Mouse (Mus musculus): ENCODE measurements around the gene Adh6b. TPM values are rescaled to one million over a fixed set of nuclear protein-coding genes. Genes with fewer than 3 reads are reported as not detected.
"Not testable (repeated sequence)": the region's sequence is repeated elsewhere in the genome, so short reads cannot be mapped to it uniquely, and the experiment has no call there.

Adh6b gene
- polyA plus RNA-seq, 1 experiment from 2014 or later: not detected

- H3K27ac ChIP-seq (ENCODE audit: low read depth): no peak overlapping the region
- no peak overlapping the region for H3K4me3 ChIP-seq (ENCODE audit: low read depth, low read length)
- WGBS: 53% methylated on average over 3 of the region's 3 CpGs
- no peak overlapping the region for H3K9ac ChIP-seq (ENCODE audit: low read length)
- H3K4me1 ChIP-seq (replicated peaks; ENCODE audit: control insufficient read depth, insufficient read depth, low read length): no peaks in the 10 kb centered on the region
- no peaks in the 10 kb centered on the region for H3K36me3 ChIP-seq (ENCODE audit: control insufficient read depth, insufficient read depth, low read length)
- no peak overlapping the region for H3K4me2 ChIP-seq (ENCODE audit: low read length)
- no peaks in the 10 kb centered on the region for H3K9me3 ChIP-seq (ENCODE audit: control insufficient read depth, low read length)
- ATAC-seq (replicated peaks; ENCODE audit: low FRiP score, low TSS enrichment, low read depth): no peak
- no peaks in the 10 kb centered on the region for H3K27me3 ChIP-seq (replicated peaks; ENCODE audit: control insufficient read depth, insufficient read depth, low read length)
- DNase-seq (ENCODE audit: low spot score): no peak
Observed at GRCm38 (mm10) chr3:138336104-138336754, 5.3 kb upstream of the Adh6b start.

GRCm38 (mm10) chr3:138347041-138347440 is 5.5 kb downstream of the Adh6b start:
- no peaks in the 10 kb centered on the region for H3K4me1 ChIP-seq (replicated peaks; ENCODE audit: control insufficient read depth, insufficient read depth, low read length)
- no peak overlapping the region for H3K9ac ChIP-seq (ENCODE audit: low read length)
- H3K27me3 ChIP-seq (replicated peaks; ENCODE audit: control insufficient read depth, insufficient read depth, low read length): no peaks in the 10 kb centered on the region
- no peak overlapping the region for H3K4me2 ChIP-seq (ENCODE audit: low read length)
- no peak for DNase-seq (ENCODE audit: low spot score)
- no peaks in the 10 kb centered on the region for H3K9me3 ChIP-seq (ENCODE audit: control insufficient read depth, low read length)
- no peaks in the 10 kb centered on the region for H3K36me3 ChIP-seq (ENCODE audit: control insufficient read depth, insufficient read depth, low read length)
- H3K27ac ChIP-seq (ENCODE audit: low read depth): no peak overlapping the region
- WGBS: 42% methylated on average over 3 of the region's 3 CpGs
- no peak overlapping the region for H3K4me3 ChIP-seq (ENCODE audit: low read depth, low read length)
- no peak for ATAC-seq (replicated peaks; ENCODE audit: low FRiP score, low TSS enrichment, low read depth)

GRCm38 (mm10) chr3:138352012-138352809 is 10.6 kb downstream of the Adh6b start:
- 90% methylated on average over 11 of the region's 11 CpGs for WGBS
- Histone ChIP-seq H3K36me3 (ENCODE audit: control insufficient read depth, insufficient read depth, low read length) (no peaks in the 10 kb centered on the region), H3K9me3 (ENCODE audit: control insufficient read depth, low read length) (no peaks in the 10 kb centered on the region), H3K27ac (ENCODE audit: low read depth) (no peak overlapping the region), H3K27me3 (replicated peaks; ENCODE audit: control insufficient read depth, insufficient read depth, low read length) (no peaks in the 10 kb centered on the region), H3K4me2 (ENCODE audit: low read length) (no peak overlapping the region), H3K4me1 (replicated peaks; ENCODE audit: control insufficient read depth, insufficient read depth, low read length) (no peaks in the 10 kb centered on the region), H3K9ac (ENCODE audit: low read length) (no peak overlapping the region), H3K4me3 (ENCODE audit: low read depth, low read length) (no peak overlapping the region)
- DNase-seq (ENCODE audit: low spot score) (no peak), ATAC-seq (replicated peaks; ENCODE audit: low FRiP score, low TSS enrichment, low read depth) (no peak)

GRCm38 (mm10) chr3:138358856-138359255 is 17.3 kb downstream of the Adh6b start:
- 80% methylated on average over 7 of the region's 7 CpGs for WGBS
- Histone ChIP-seq H3K4me2 (ENCODE audit: low read length) (no peak overlapping the region), H3K36me3 (ENCODE audit: control insufficient read depth, insufficient read depth, low read length) (no peaks in the 10 kb centered on the region), H3K27me3 (replicated peaks; ENCODE audit: control insufficient read depth, insufficient read depth, low read length) (no peaks in the 10 kb centered on the region), H3K4me1 (replicated peaks; ENCODE audit: control insufficient read depth, insufficient read depth, low read length) (no peaks in the 10 kb centered on the region), H3K9ac (ENCODE audit: low read length) (no peak overlapping the region), H3K9me3 (ENCODE audit: control insufficient read depth, low read length) (no peaks in the 10 kb centered on the region), H3K27ac (ENCODE audit: low read depth) (no peak overlapping the region), H3K4me3 (ENCODE audit: low read depth, low read length) (no peak overlapping the region)
- ATAC-seq (replicated peaks; ENCODE audit: low FRiP score, low TSS enrichment, low read depth) (no peak), DNase-seq (ENCODE audit: low spot score) (no peak)

- no peaks in the 10 kb centered on the region for H3K27me3 ChIP-seq (replicated peaks; ENCODE audit: control insufficient read depth, insufficient read depth, low read length)
- no peak overlapping the region for H3K9ac ChIP-seq (ENCODE audit: low read length)
- H3K27ac ChIP-seq (ENCODE audit: low read depth): no peak overlapping the region
- H3K4me1 ChIP-seq (replicated peaks; ENCODE audit: control insufficient read depth, insufficient read depth, low read length): no peaks in the 10 kb centered on the region
- ATAC-seq (replicated peaks; ENCODE audit: low FRiP score, low TSS enrichment, low read depth) (no peak), DNase-seq (ENCODE audit: low spot score) (no peak)
- H3K9me3 ChIP-seq (ENCODE audit: control insufficient read depth, low read length): no peaks in the 10 kb centered on the region
- WGBS: 80% methylated on average over 4 of the region's 4 CpGs
- no peak overlapping the region for H3K4me3 ChIP-seq (ENCODE audit: low read depth, low read length)
- H3K4me2 ChIP-seq (ENCODE audit: low read length): no peak overlapping the region
- H3K36me3 ChIP-seq (ENCODE audit: control insufficient read depth, insufficient read depth, low read length): no peaks in the 10 kb centered on the region
Observed at GRCm38 (mm10) chr3:138360721-138361120, 19.1 kb downstream of the Adh6b start.

GRCm38 (mm10) chr3:138362920-138363319 is 21.3 kb downstream of the Adh6b start:
- H3K27me3 ChIP-seq (replicated peaks; ENCODE audit: control insufficient read depth, insufficient read depth, low read length): no peaks in the 10 kb centered on the region
- no peak overlapping the region for H3K4me3 ChIP-seq (ENCODE audit: low read depth, low read length)
- DNase-seq (ENCODE audit: low spot score): no peak
- no peaks in the 10 kb centered on the region for H3K36me3 ChIP-seq (ENCODE audit: control insufficient read depth, insufficient read depth, low read length)
- 81% methylated on average over 2 of the region's 2 CpGs for WGBS
- ATAC-seq (replicated peaks; ENCODE audit: low FRiP score, low TSS enrichment, low read depth): no peak
- no peak overlapping the region for H3K9ac ChIP-seq (ENCODE audit: low read length)
- no peak overlapping the region for H3K4me2 ChIP-seq (ENCODE audit: low read length)
- H3K9me3 ChIP-seq (ENCODE audit: control insufficient read depth, low read length): no peaks in the 10 kb centered on the region
- H3K4me1 ChIP-seq (replicated peaks; ENCODE audit: control insufficient read depth, insufficient read depth, low read length): no peaks in the 10 kb centered on the region
- no peak overlapping the region for H3K27ac ChIP-seq (ENCODE audit: low read depth)

- no peak overlapping the region for H3K4me2 ChIP-seq (ENCODE audit: low read length)
- H3K9ac ChIP-seq (ENCODE audit: low read length): no peak overlapping the region
- DNase-seq (ENCODE audit: low spot score) (no peak), ATAC-seq (replicated peaks; ENCODE audit: low FRiP score, low TSS enrichment, low read depth) (no peak)
- 80% methylated on average over 2 of the region's 2 CpGs for WGBS
- H3K27me3 ChIP-seq (replicated peaks; ENCODE audit: control insufficient read depth, insufficient read depth, low read length): no peaks in the 10 kb centered on the region
- no peaks in the 10 kb centered on the region for H3K4me1 ChIP-seq (replicated peaks; ENCODE audit: control insufficient read depth, insufficient read depth, low read length)
- H3K27ac ChIP-seq (ENCODE audit: low read depth): no peak overlapping the region
- no peak overlapping the region for H3K4me3 ChIP-seq (ENCODE audit: low read depth, low read length)
- no peaks in the 10 kb centered on the region for H3K36me3 ChIP-seq (ENCODE audit: control insufficient read depth, insufficient read depth, low read length)
- no peaks in the 10 kb centered on the region for H3K9me3 ChIP-seq (ENCODE audit: control insufficient read depth, low read length)
Observed at GRCm38 (mm10) chr3:138366181-138366580, 24.6 kb downstream of the Adh6b start.

- Histone ChIP-seq H3K9ac (ENCODE audit: low read length) (no peak overlapping the region), H3K9me3 (ENCODE audit: control insufficient read depth, low read length) (no peaks in the 10 kb centered on the region), H3K27ac (ENCODE audit: low read depth) (no peak overlapping the region), H3K4me1 (replicated peaks; ENCODE audit: control insufficient read depth, insufficient read depth, low read length) (no peaks in the 10 kb centered on the region), H3K36me3 (ENCODE audit: control insufficient read depth, insufficient read depth, low read length) (no peaks in the 10 kb centered on the region), H3K4me3 (ENCODE audit: low read depth, low read length) (no peak overlapping the region), H3K4me2 (ENCODE audit: low read length) (no peak overlapping the region), H3K27me3 (replicated peaks; ENCODE audit: control insufficient read depth, insufficient read depth, low read length) (no peaks in the 10 kb centered on the region)
- ATAC-seq (replicated peaks; ENCODE audit: low FRiP score, low TSS enrichment, low read depth) (no peak), DNase-seq (ENCODE audit: low spot score) (no peak)
- 74% methylated on average over 1 of the region's 1 CpGs for WGBS
Observed at GRCm38 (mm10) chr3:138369546-138369945, 28.0 kb downstream of the Adh6b start.

GRCm38 (mm10) chr3:138370289-138370688 is 28.7 kb downstream of the Adh6b start:
- H3K27me3 ChIP-seq (replicated peaks; ENCODE audit: control insufficient read depth, insufficient read depth, low read length); H3K27ac ChIP-seq (ENCODE audit: low read depth); H3K9me3 ChIP-seq (ENCODE audit: control insufficient read depth, low read length); H3K9ac ChIP-seq (ENCODE audit: low read length); H3K36me3 ChIP-seq (ENCODE audit: control insufficient read depth, insufficient read depth, low read length); H3K4me2 ChIP-seq (ENCODE audit: low read length); H3K4me1 ChIP-seq (replicated peaks; ENCODE audit: control insufficient read depth, insufficient read depth, low read length); H3K4me3 ChIP-seq (ENCODE audit: low read depth, low read length); DNase-seq (ENCODE audit: low spot score); ATAC-seq (replicated peaks; ENCODE audit: low FRiP score, low TSS enrichment, low read depth): not testable (repeated sequence)
- 40% methylated on average over 4 of the region's 4 CpGs for WGBS

Data from intestine, embryonic 14.5 days (tissue).